ENCODE assay signal across 8 mouse cellular contexts in genomic region chr9:22086012-22086411, GRCm38 (mm10). TPM values are rescaled to one million over a fixed set of nuclear protein-coding genes. Genes with fewer than 3 reads are reported as not detected.
DNase-seq lines count a peak whose midpoint lies in the region; ATAC-seq and TF ChIP-seq lines count a peak whose summit lies in the region.

No protein-coding gene starts in this region.

- peak overlapping the region; percentile 85; the same call in 1 of the 2 replicates for H3K27ac ChIP-seq in kidney, embryonic 14.5 days (ENCODE audit: low read depth, low read length)
- no peak overlapping the region for H3K27ac ChIP-seq in bone marrow macrophage, adult 2 months (ENCODE audit: insufficient read depth, low read depth, low read length)
- peak overlapping the region; percentile 66 for H3K27ac ChIP-seq in hindbrain, embryonic 14.5 days
- 0 out of 2 replicates have a peak overlapping the region, but pooled peaks have one; percentile 77 for H3K27ac ChIP-seq in midbrain, embryonic 14.5 days (replicated peaks; ENCODE audit: low read depth, low read length)

- H3K4me1 ChIP-seq in kidney, embryonic 14.5 days (ENCODE audit: control insufficient read depth, insufficient read depth, low read length): peaks cover 9% of the 10 kb centered on the region; the same call in 1 of the 2 replicates
- H3K4me1 ChIP-seq in bone marrow macrophage, adult 2 months (ENCODE audit: control insufficient read depth, insufficient read depth, low read length): peaks cover 4% of the 10 kb centered on the region; the same call in 1 of the 2 replicates
- peaks cover 11% of the 10 kb centered on the region for H3K4me1 ChIP-seq in hindbrain, embryonic 14.5 days (replicated peaks; ENCODE audit: control insufficient read depth, insufficient read depth, low read length)
- peaks cover 8% of the 10 kb centered on the region for H3K4me1 ChIP-seq in midbrain, embryonic 14.5 days (ENCODE audit: control insufficient read depth, insufficient read depth, low read length)

- H3K27me3 ChIP-seq in kidney, embryonic 14.5 days (ENCODE audit: control insufficient read depth, insufficient read depth, low read length): no peaks in the 10 kb centered on the region
- H3K27me3 ChIP-seq in hindbrain, embryonic 14.5 days (ENCODE audit: control insufficient read depth, insufficient read depth, low read length): no peaks in the 10 kb centered on the region
- no peaks in the 10 kb centered on the region for H3K27me3 ChIP-seq in midbrain, embryonic 14.5 days (ENCODE audit: control insufficient read depth, insufficient read depth, low read length)

- H3K4me3 ChIP-seq in kidney, embryonic 14.5 days (ENCODE audit: low read length): peak overlapping the region; percentile 82
- H3K4me3 ChIP-seq in bone marrow macrophage, adult 2 months (ENCODE audit: insufficient read depth, low read length): peak overlapping the region; percentile 82
- H3K4me3 ChIP-seq in hindbrain, embryonic 14.5 days (replicated peaks; ENCODE audit: low read length): peak overlapping the region; percentile 69
- H3K4me3 ChIP-seq in midbrain, embryonic 14.5 days (replicated peaks; ENCODE audit: low read depth, low read length): peak overlapping the region; percentile 75

- peak overlapping the region; percentile 71 for H3K4me2 ChIP-seq in kidney, embryonic 14.5 days (replicated peaks; ENCODE audit: low read depth, low read length)
- H3K4me2 ChIP-seq in hindbrain, embryonic 14.5 days (replicated peaks): peak overlapping the region; percentile 73
- H3K4me2 ChIP-seq in midbrain, embryonic 14.5 days (ENCODE audit: low read length): peak overlapping the region; percentile 81

- ATAC-seq in kidney, embryonic 14.5 days (ENCODE audit: low FRiP score, low TSS enrichment): no peak
- no peak for ATAC-seq in hindbrain, embryonic 14.5 days (ENCODE audit: low FRiP score)
- no peak for ATAC-seq in midbrain, embryonic 14.5 days (ENCODE audit: low FRiP score, low TSS enrichment)

- H3K9ac ChIP-seq in kidney, embryonic 14.5 days (ENCODE audit: low read depth, low read length): peak overlapping the region; percentile 72
- peak overlapping the region; percentile 80 for H3K9ac ChIP-seq in hindbrain, embryonic 14.5 days
- peak overlapping the region; percentile 83 for H3K9ac ChIP-seq in midbrain, embryonic 14.5 days (replicated peaks; ENCODE audit: low read length)

- DNase-seq in kidney, adult 11 months: no peak
- no peak for DNase-seq in hindbrain, embryonic 14.5 days (ENCODE audit: low spot score)
- no peak for DNase-seq in midbrain, embryonic 14.5 days
- no peak for DNase-seq in retina, embryonic 14.5 days (ENCODE audit: low spot score)
- DNase-seq in layer of hippocampus, adult 9-11 months: no peak
- DNase-seq in cerebellum, postnatal 25 days: no peak

- 66% methylated on average over 6 of the region's 6 CpGs for WGBS in kidney, embryonic 14.5 days
- WGBS in hindbrain, embryonic 14.5 days: 86% methylated on average over 6 of the region's 6 CpGs
- 84% methylated on average over 6 of the region's 6 CpGs for WGBS in midbrain, embryonic 14.5 days

- H3K9me3 ChIP-seq in kidney, embryonic 14.5 days (ENCODE audit: control insufficient read depth, low read length): no peaks in the 10 kb centered on the region
- H3K9me3 ChIP-seq in hindbrain, embryonic 14.5 days (ENCODE audit: control insufficient read depth, low read length): no peaks in the 10 kb centered on the region
- H3K9me3 ChIP-seq in midbrain, embryonic 14.5 days (ENCODE audit: control insufficient read depth, low read length): no peaks in the 10 kb centered on the region

- H3K36me3 ChIP-seq in kidney, embryonic 14.5 days (ENCODE audit: control insufficient read depth, insufficient read depth, low read length): no peaks in the 10 kb centered on the region
- no peaks in the 10 kb centered on the region; the same call in 1 of the 2 replicates for H3K36me3 ChIP-seq in hindbrain, embryonic 14.5 days (replicated peaks; ENCODE audit: control insufficient read depth, insufficient read depth)
- 0 out of 2 replicates have a peak, but pooled peaks cover 5% of the 10 kb centered on the region for H3K36me3 ChIP-seq in midbrain, embryonic 14.5 days (ENCODE audit: control insufficient read depth, insufficient read depth, low read length)

- no peak for TF ChIP-seq POLR2A in bone marrow macrophage, adult 2 months (IDR thresholded peaks at IDR 0.05; ENCODE audit: borderline replicate concordance, low read depth, low read length)

- TF ChIP-seq CTCF in bone marrow macrophage, adult 2 months (IDR thresholded peaks at IDR 0.05; ENCODE audit: low read depth, low read length): no peak

RNA-seq across cellular contexts. Expression of gene Ecsit, which starts 0.8 kb away (rescaled TPM):
- polyA plus RNA-seq in kidney, embryonic 14.5 days (2014; fragmentation: Nextera tagmentation; extraction: Ambion mirVana): 29.9 and 41.5 TPM in 2 replicates
- polyA plus RNA-seq in bone marrow macrophage, adult 2 months (2012; ENCODE audit: insufficient read depth, insufficient read length, missing spikeins): 5.7 and 7.0 TPM in 2 replicates
- 49.3 and 54.4 TPM in 2 replicates for polyA plus RNA-seq in hindbrain, embryonic 14.5 days (2014; fragmentation: Nextera tagmentation; extraction: Ambion mirVana)
- polyA plus RNA-seq in midbrain, embryonic 14.5 days (2014; fragmentation: Nextera tagmentation; extraction: Ambion mirVana): 45.6 and 48.5 TPM in 2 replicates

RNA-seq across cellular contexts. Expression of gene Cnn1, which starts 13.0 kb away (rescaled TPM):
- polyA plus RNA-seq in kidney, embryonic 14.5 days (2014; fragmentation: Nextera tagmentation; extraction: Ambion mirVana): 4.7 and 5.1 TPM in 2 replicates
- polyA plus RNA-seq in bone marrow macrophage, adult 2 months (2012; ENCODE audit: insufficient read depth, insufficient read length, missing spikeins): 1.6 and 1.9 TPM in 2 replicates
- 1.0 and 1.1 TPM in 2 replicates for polyA plus RNA-seq in hindbrain, embryonic 14.5 days (2014; fragmentation: Nextera tagmentation; extraction: Ambion mirVana)
- 0.58 and 0.61 TPM in 2 replicates for polyA plus RNA-seq in midbrain, embryonic 14.5 days (2014; fragmentation: Nextera tagmentation; extraction: Ambion mirVana)

RNA-seq across cellular contexts. Expression of gene Zfp653, which starts 14.8 kb away (rescaled TPM):
- polyA plus RNA-seq in kidney, embryonic 14.5 days (2014; fragmentation: Nextera tagmentation; extraction: Ambion mirVana): 9.9 and 11.0 TPM in 2 replicates
- 9.5 and 10.3 TPM in 2 replicates for polyA plus RNA-seq in bone marrow macrophage, adult 2 months (2012; ENCODE audit: insufficient read depth, insufficient read length, missing spikeins)
- 12.4 and 13.3 TPM in 2 replicates for polyA plus RNA-seq in hindbrain, embryonic 14.5 days (2014; fragmentation: Nextera tagmentation; extraction: Ambion mirVana)
- 14.7 and 18.1 TPM in 2 replicates for polyA plus RNA-seq in midbrain, embryonic 14.5 days (2014; fragmentation: Nextera tagmentation; extraction: Ambion mirVana)

RNA-seq across cellular contexts. Expression of gene Gm49318, which starts 15.0 kb away (rescaled TPM):
- polyA plus RNA-seq in kidney, embryonic 14.5 days (2014; fragmentation: Nextera tagmentation; extraction: Ambion mirVana): not detected in 2 replicates
- polyA plus RNA-seq in bone marrow macrophage, adult 2 months (2012; ENCODE audit: insufficient read depth, insufficient read length, missing spikeins): not detected in 2 replicates
- polyA plus RNA-seq in hindbrain, embryonic 14.5 days (2014; fragmentation: Nextera tagmentation; extraction: Ambion mirVana): not detected in 2 replicates
- not detected in 2 replicates for polyA plus RNA-seq in midbrain, embryonic 14.5 days (2014; fragmentation: Nextera tagmentation; extraction: Ambion mirVana)

RNA-seq across cellular contexts. Expression of gene Elof1, which starts 31.0 kb away (rescaled TPM):
- polyA plus RNA-seq in kidney, embryonic 14.5 days (2014; fragmentation: Nextera tagmentation; extraction: Ambion mirVana): 216 and 237 TPM in 2 replicates
- polyA plus RNA-seq in bone marrow macrophage, adult 2 months (2012; ENCODE audit: insufficient read depth, insufficient read length, missing spikeins): 56.4 and 62.3 TPM in 2 replicates
- 192 and 193 TPM in 2 replicates for polyA plus RNA-seq in hindbrain, embryonic 14.5 days (2014; fragmentation: Nextera tagmentation; extraction: Ambion mirVana)
- 182 and 196 TPM in 2 replicates for polyA plus RNA-seq in midbrain, embryonic 14.5 days (2014; fragmentation: Nextera tagmentation; extraction: Ambion mirVana)
